Mouse (Mus musculus): Measurements from ENCODE around the gene Cdkn1a.

DNA sequence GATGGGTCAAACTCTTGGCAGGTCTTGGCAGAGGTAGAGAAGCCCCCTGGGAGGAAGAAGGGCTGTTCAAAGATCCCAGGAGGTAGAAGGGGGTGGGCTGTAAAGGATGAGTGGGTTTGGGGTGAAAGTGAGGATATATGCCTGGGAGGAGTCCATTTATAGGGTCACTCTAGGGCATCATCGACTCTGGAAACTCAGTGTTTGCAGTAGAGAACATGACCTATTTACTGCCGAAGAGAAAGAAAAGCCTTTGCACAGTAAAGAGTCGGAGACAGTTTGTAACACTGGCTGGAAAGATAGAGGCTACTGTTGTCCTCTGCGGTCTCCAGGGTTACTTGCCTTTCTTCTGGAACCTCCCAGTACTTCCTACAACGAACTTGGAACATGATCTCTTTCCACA is 17.5 kb upstream of the Cdkn1a start:
- TF ChIP-seq CTCF (IDR thresholded peaks at IDR 0.05; ENCODE audit: low read depth): no peak
- no peak for TF ChIP-seq EP300 (IDR thresholded peaks at IDR 0.05; ENCODE audit: low read depth)

Measured in liver, embryonic 14.5 days (tissue).